Mouse (Mus musculus): Measurements from ENCODE around the gene Mlkl. TPM values are rescaled to one million over a fixed set of nuclear protein-coding genes. Genes with fewer than 3 reads are reported as not detected.

Mlkl gene
- total RNA-seq, 2 experiments from 2014 or later, result 10.9 to 20.6 TPM

Other genes with a start within 250 kb of the Mlkl start
- not detected for gene Clec18a, start 245.8 kb downstream of the Mlkl start, total RNA-seq (2021)
- gene Pdpr, start 243.5 kb downstream of the Mlkl start, total RNA-seq (2021), result 10 to 100 TPM; 38.3 to 44.7 TPM
- 100 to 1,000 TPM; 116 to 123 TPM for gene Glg1, start 79.0 kb downstream of the Mlkl start, total RNA-seq (2021)
- 10 to 100 TPM; 48.8 to 72.7 TPM for gene Rfwd3, start 38.0 kb downstream of the Mlkl start, total RNA-seq (2021)
- 1 to 10 TPM in 1 of 2 experiments, not detected in 1; 3.1 TPM for gene Fa2h, start 55.6 kb upstream of the Mlkl start, total RNA-seq (2021)
- gene Wdr59, start 183.9 kb upstream of the Mlkl start, total RNA-seq (2021), result 10 to 100 TPM; 10.4 to 12.8 TPM
- gene Znrf1, start 197.9 kb upstream of the Mlkl start, total RNA-seq (2021), result 10 to 100 TPM; 38.1 to 40.6 TPM

Data from adrenal gland, postnatal 36 days (tissue).